Mouse (Mus musculus) thymus, adult 18-20 months (tissue): ENCODE data around the gene Olfr765.
"Not testable (repeated sequence)": the region's sequence is repeated elsewhere in the genome, so short reads cannot be mapped to it uniquely, and the experiment has no call there.

Experiments used
- DNase-seq, 2 experiments: peaks; one replicate each; pipeline ENCODE4 v3.0.0; 2022; ENCODE audit warnings: mixed read lengths in 2 of 2

The Olfr765 gene

GRCm38 (mm10) chr10:129049898-129050297, at the start of gene Olfr765:
TSS of gene Olfr765 (minus strand) at chr10:129049998.
- not testable (repeated sequence) for DNase-seq

- no peak for DNase-seq
Measured at GRCm38 (mm10) chr10:129099275-129099674, 49.5 kb upstream of the Olfr765 start, which contains the start of gene Olfr768. TSS of gene Olfr768 (minus strand) at chr10:129099375.

GRCm38 (mm10) chr10:129082810-129083209, 33.0 kb upstream of the Olfr765 start, which contains the start of gene Olfr767:
TSS of gene Olfr767 (minus strand) at chr10:129082910.
- not testable (repeated sequence) for DNase-seq

- DNase-seq, result no peak
Measured at GRCm38 (mm10) chr10:129068877-129069276, 19.1 kb upstream of the Olfr765 start, which contains the start of gene Olfr766-ps1. TSS of gene Olfr766-ps1 (minus strand) at chr10:129068977.

GRCm38 (mm10) chr10:129039796-129040195, 10.0 kb downstream of the Olfr765 start, which contains the start of gene Olfr764-ps1:
TSS of gene Olfr764-ps1 (minus strand) at chr10:129039896.
- DNase-seq, result no peak

- DNase-seq, result no peak
Measured at GRCm38 (mm10) chr10:129028343-129028742, 21.5 kb downstream of the Olfr765 start.

- no peak for DNase-seq
Measured at GRCm38 (mm10) chr10:129026018-129026662, 23.7 kb downstream of the Olfr765 start.

- no peak for DNase-seq
Measured at GRCm38 (mm10) chr10:129023319-129023718, 26.5 kb downstream of the Olfr765 start.

- DNase-seq, result no peak
Measured at GRCm38 (mm10) chr10:129014477-129014876, 35.3 kb downstream of the Olfr765 start.

- not testable (repeated sequence) for DNase-seq
Measured at GRCm38 (mm10) chr10:129011511-129011910, 38.3 kb downstream of the Olfr765 start.

GRCm38 (mm10) chr10:129010288-129010841, 39.4 kb downstream of the Olfr765 start, which contains the start of gene Olfr763:
TSS of gene Olfr763 (plus strand) at chr10:129010791.
- no peak for DNase-seq

- no peak for DNase-seq
Measured at GRCm38 (mm10) chr10:129004032-129004920, 45.5 kb downstream of the Olfr765 start.

- DNase-seq, result no peak
Measured at GRCm38 (mm10) chr10:128996523-128997040, 53.2 kb downstream of the Olfr765 start.

GRCm38 (mm10) chr10:128995796-128996195, 54.0 kb downstream of the Olfr765 start:
- DNase-seq, result no peak
